Mouse (Mus musculus): ENCODE data around the gene Gabrg1.

Gabrg1 gene

GRCm38 (mm10) chr5:70842192-70843095 is at the start of gene Gabrg1:
Gene Gabrg1, minus strand, starts transcription at chr5:70842617.
- no peak for DNase-seq (ENCODE audit: low spot score in 2 of 2)

DNA sequence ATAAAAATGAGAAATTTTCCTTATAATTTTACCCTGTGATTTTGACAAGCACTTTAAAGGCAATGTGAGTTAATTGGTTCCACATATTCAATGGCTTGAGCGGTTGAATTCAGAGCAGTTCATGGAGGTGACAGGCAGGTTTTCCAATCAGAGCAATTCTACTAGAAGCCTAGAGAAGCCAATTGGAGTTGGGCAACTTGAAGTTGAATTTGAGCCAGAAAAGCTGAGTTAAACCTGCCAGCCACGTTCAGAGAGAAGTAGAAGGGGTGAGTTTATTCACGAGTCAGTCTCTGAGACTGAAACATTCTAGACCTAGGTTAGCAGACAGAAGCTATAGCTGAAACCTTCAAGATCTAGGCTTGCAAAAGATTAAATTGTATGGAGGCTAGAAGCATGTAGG is 41.6 kb upstream of the Gabrg1 start:
- no peak for DNase-seq (ENCODE audit: low spot score in 2 of 2)

DNA sequence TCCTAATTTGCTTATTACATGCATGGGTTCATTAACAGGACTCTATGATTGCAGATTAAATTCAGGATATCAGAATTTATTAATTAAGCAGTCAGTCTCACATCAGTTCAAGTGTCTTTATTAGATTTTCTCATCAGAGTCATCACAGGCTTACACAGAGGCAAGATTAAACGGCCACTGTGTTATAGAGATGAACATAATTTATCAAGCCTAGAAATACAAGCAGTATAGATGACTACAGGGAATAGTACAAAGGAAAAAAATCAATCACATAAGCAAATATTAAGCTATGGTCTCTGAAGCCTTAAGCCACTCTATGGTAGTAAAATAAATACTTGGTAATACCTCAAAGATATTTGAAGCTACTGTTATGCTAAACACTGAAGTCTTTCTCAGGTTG is 27.7 kb upstream of the Gabrg1 start:
- DNase-seq (ENCODE audit: low spot score in 2 of 2) = no peak

- no peak for DNase-seq (ENCODE audit: low spot score in 2 of 2)
Observed at GRCm38 (mm10) chr5:70843096-70843734, 798 bp upstream of the Gabrg1 start.

DNA sequence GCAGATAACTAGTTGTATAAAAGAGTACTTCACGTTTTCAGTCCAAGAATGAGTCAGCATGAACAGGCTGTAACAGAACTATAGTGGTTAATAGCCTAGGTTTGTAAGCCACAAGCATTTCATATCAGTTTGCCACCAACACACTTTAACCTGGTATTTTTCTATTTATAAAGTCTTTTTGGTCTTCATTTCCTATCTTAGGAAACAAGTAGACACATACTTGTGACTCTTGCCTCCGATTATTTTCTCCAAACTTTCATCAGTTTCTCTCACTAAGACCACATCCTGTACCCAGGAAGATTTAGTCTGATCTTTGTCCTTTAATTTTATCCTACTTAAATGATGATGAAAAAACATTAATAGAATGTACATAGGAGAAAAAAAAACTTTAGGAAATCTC is 23.7 kb downstream of the Gabrg1 start:
- DNase-seq (ENCODE audit: low spot score in 2 of 2) = no peak

DNA sequence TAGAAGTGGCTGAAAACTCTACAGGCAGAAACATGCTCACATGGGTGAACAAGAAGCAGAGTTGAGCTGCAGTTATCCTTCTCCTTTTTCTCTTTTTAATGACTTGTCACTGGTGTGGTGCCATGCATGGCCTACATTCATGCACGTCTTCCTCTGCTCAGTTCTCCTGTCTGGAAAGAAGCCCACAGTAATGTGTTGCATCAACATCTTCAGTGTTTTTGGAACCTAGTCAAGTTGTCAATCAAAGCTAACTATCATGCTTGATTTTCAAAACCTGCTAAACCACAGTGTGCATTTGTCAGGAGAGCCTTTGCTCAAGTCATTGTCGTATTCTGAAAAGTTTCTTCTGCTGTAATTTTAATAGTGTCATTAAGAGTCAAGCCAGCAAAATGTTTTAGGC is 106.3 kb downstream of the Gabrg1 start:
- DNase-seq (ENCODE audit: low spot score in 2 of 2) = no peak

DNA sequence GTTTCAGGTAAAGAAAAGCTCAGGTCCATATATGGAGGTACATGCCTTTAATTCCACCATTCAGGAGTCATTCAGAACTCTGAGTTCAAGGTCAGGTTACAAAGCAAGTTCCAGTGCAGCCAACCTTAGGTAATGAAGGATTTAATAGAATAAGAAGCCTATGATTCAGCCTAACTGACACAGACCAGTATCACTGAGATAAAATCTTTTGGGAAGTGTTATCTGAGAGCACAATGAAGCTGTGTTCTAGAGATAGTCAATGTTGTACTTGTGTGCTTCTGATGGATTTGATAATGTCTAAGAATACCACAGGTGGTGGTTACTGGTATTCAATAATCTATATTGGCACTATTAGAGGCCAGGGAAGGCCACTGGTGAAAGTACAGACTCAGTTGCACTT is 138.1 kb downstream of the Gabrg1 start:
- DNase-seq (ENCODE audit: low spot score in 2 of 2) = no peak
